Mouse (Mus musculus) midbrain, embryonic 14.5 days (tissue): Measurements from ENCODE around the gene Hist1h2ak. TPM values are rescaled to one million over a fixed set of nuclear protein-coding genes. Genes with fewer than 3 reads are reported as not detected.
A peak's percentile ranks its signal among the peaks of the same experiment; 100 is the strongest.
"Not testable (repeated sequence)": the region's sequence is repeated elsewhere in the genome, so short reads cannot be mapped to it uniquely, and the experiment has no call there.

ENCODE experiments used
- ATAC-seq: fragments of 200-750 bp; cut with Nextera tagmentation; 2 replicates; pipeline ENCODE4 v1.8.0; 2017; ENCODE audit warnings: moderate number of reproducible peaks, moderate library complexity; ENCODE audit not compliant: low FRiP score, low TSS enrichment
- DNase-seq: peaks from one replicate; pipeline ENCODE4 v3.0.0-alpha.2; 2015
- H3K27ac ChIP-seq: fragments of 300-500 bp; sonication (generic); replicated peaks from 2 replicates; pipeline ENCODE4 v1.5.1; 2014; ENCODE audit warnings: mild to moderate bottlenecking, low read depth, low read length, moderate library complexity
- H3K27me3 ChIP-seq: fragments of 300-500 bp; sonication (generic); 2 replicates; pipeline ENCODE4 v1.6.1; 2014; ENCODE audit warnings: low read length, control low read depth, mixed read lengths; ENCODE audit not compliant: control insufficient read depth, insufficient read depth
- H3K36me3 ChIP-seq: fragments of 300-500 bp; sonication (generic); 2 replicates; pipeline ENCODE4 v1.6.1; 2014; ENCODE audit warnings: low read length, control low read depth; ENCODE audit not compliant: control insufficient read depth, insufficient read depth
- H3K4me1 ChIP-seq: fragments of 300-500 bp; sonication (generic); 2 replicates; pipeline ENCODE4 v1.6.1; 2014; ENCODE audit warnings: mild to moderate bottlenecking, antibody characterized with exemption, low read length, control low read depth; ENCODE audit not compliant: control insufficient read depth, insufficient read depth
- H3K4me2 ChIP-seq: fragments of 300-500 bp; sonication (generic); 2 replicates; pipeline ENCODE4 v1.6.1; 2014; ENCODE audit warnings: mild to moderate bottlenecking, low read length, moderate library complexity
- H3K4me3 ChIP-seq: fragments of 300-500 bp; sonication (generic); replicated peaks from 2 replicates; pipeline ENCODE4 v1.5.1; 2014; ENCODE audit warnings: low read depth, low read length
- H3K9ac ChIP-seq: fragments of 300-500 bp; sonication (generic); replicated peaks from 2 replicates; pipeline ENCODE4 v1.6.1; 2014; ENCODE audit warnings: mild to moderate bottlenecking, low read length, moderate library complexity
- H3K9me3 ChIP-seq: fragments of 300-500 bp; sonication (generic); 2 replicates; pipeline ENCODE4 v1.6.1; 2016; ENCODE audit warnings: low read length, control low read depth, mixed read lengths; ENCODE audit not compliant: control insufficient read depth
- WGBS: fragments of 180-500 bp; shearing (Covaris S2); extraction: QIAGEN DNeasy Blood & Tissue Kit; methylation state at CpG from one replicate; pipeline ENCODE4 v1.1.7; 2014; 5-methylcytosine and 5-hydroxymethylcytosine counted together
- polyA plus RNA-seq: library from polyadenylated mRNA; unstranded; fragments of >200 nt; fragmentation: Nextera tagmentation; extraction: Ambion mirVana; gene quantifications from 2 replicates; pipeline ENCODE4 v1.2.1, GENCODE M21; 2014

Gene Hist1h2ak
- polyA plus RNA-seq, 1 experiment from 2014 or later = 2.4 TPM

- H3K27ac ChIP-seq = peak overlapping the region; percentile 82
- WGBS = 0% methylated on average over 9 of the region's 38 CpGs
- H3K9me3 ChIP-seq, H3K27me3 ChIP-seq, H3K36me3 ChIP-seq: not testable (repeated sequence)
- H3K4me1 ChIP-seq = peaks cover 24% of the 10 kb centered on the region
- peak overlapping the region; percentile 89 for H3K4me2 ChIP-seq
- peak overlapping the region; percentile 42 for H3K4me3 ChIP-seq
- ATAC-seq = peak; percentile 32
- DNase-seq = peak; percentile 51
- peak overlapping the region; percentile 54 for H3K9ac ChIP-seq
These were observed 36.9 kb downstream of the Hist1h2ak start for GRCm38 (mm10) chr13:21716540-21717391.

GRCm38 (mm10) chr13:21715864-21716539 is 37.6 kb downstream of the Hist1h2ak start, which contains the start of the genes Hist1h2bl and Hist1h2ai:
Gene Hist1h2bl, minus strand, starts transcription at chr13:21716143.
Gene Hist1h2ai, plus strand, starts transcription at chr13:21716422.
- ATAC-seq = peak; percentile 94
- WGBS = under 1% methylated on average over 25 of the region's 50 CpGs

GRCm38 (mm10) chr13:21715131-21715863 is 38.3 kb downstream of the Hist1h2ak start:
- no peak for ATAC-seq
- Histone ChIP-seq H3K27me3 (no peaks in the 10 kb centered on the region), H3K4me3 (peak overlapping the region; percentile 42), H3K4me2 (peak overlapping the region; percentile 89), H3K9me3 (no peaks in the 10 kb centered on the region), H3K4me1 (peaks cover 24% of the 10 kb centered on the region), H3K36me3 (no peaks in the 10 kb centered on the region), H3K9ac (no peak overlapping the region; the same call in 1 of the 2 replicates), H3K27ac (peak overlapping the region; percentile 6; the same call in 1 of the 2 replicates)
- peak; percentile 40 for DNase-seq
- WGBS = under 1% methylated on average over 22 of the region's 22 CpGs

More at GRCm38 (mm10) chr13:21715864-21716539, 37.6 kb downstream of the Hist1h2ak start, which contains the start of the genes Hist1h2bl and Hist1h2ai:
- peak; percentile 96 for DNase-seq
- not testable (repeated sequence) for H3K36me3 ChIP-seq, H3K27me3 ChIP-seq, H3K9me3 ChIP-seq
- Histone ChIP-seq H3K4me3 (peak within 1 kb of the TSS; percentile 42), H3K9ac (peak within 1 kb of the TSS; percentile 54), H3K27ac (peak within 1 kb of the TSS; percentile 82), H3K4me2 (peak within 1 kb of the TSS; percentile 89), H3K4me1 (peaks cover 26% of the 10 kb centered on the region)

- DNase-seq (peak; percentile 85), ATAC-seq (no peak)
- no peaks in the 10 kb centered on the region for H3K9me3 ChIP-seq
- H3K9ac ChIP-seq = no peak overlapping the region; the same call in 1 of the 2 replicates
- peak overlapping the region; percentile 89 for H3K4me2 ChIP-seq
- 2% methylated on average over 7 of the region's 7 CpGs for WGBS
- no peaks in the 10 kb centered on the region for H3K36me3 ChIP-seq
- H3K4me3 ChIP-seq = peak overlapping the region; percentile 42
- no peak overlapping the region for H3K27ac ChIP-seq
- no peaks in the 10 kb centered on the region for H3K27me3 ChIP-seq
- H3K4me1 ChIP-seq = peaks cover 24% of the 10 kb centered on the region
These were observed 38.9 kb downstream of the Hist1h2ak start for GRCm38 (mm10) chr13:21714725-21715124.

- no peak for DNase-seq
- Histone ChIP-seq H3K4me3 (peak overlapping the region; percentile 51), H3K9ac (no peak overlapping the region; the same call in 1 of the 2 replicates), H3K27me3 (no peaks in the 10 kb centered on the region), H3K4me1 (peaks cover 11% of the 10 kb centered on the region), H3K9me3 (no peaks in the 10 kb centered on the region), H3K36me3 (no peaks in the 10 kb centered on the region), H3K4me2 (peak overlapping the region; percentile 72), H3K27ac (no peak overlapping the region)
- WGBS = 25% methylated on average over 4 of the region's 4 CpGs
- ATAC-seq = no peak
These were observed 41.9 kb downstream of the Hist1h2ak start for GRCm38 (mm10) chr13:21711698-21712097.

GRCm38 (mm10) chr13:21710821-21711525 is 42.7 kb downstream of the Hist1h2ak start:
- Histone ChIP-seq H3K36me3 (no peaks in the 10 kb centered on the region), H3K4me2 (peak overlapping the region; percentile 72), H3K27me3 (no peaks in the 10 kb centered on the region), H3K9ac (peak overlapping the region; percentile 29; the same call in 1 of the 2 replicates), H3K4me1 (peaks cover 11% of the 10 kb centered on the region), H3K4me3 (peak overlapping the region; percentile 51), H3K27ac (no peak overlapping the region), H3K9me3 (no peaks in the 10 kb centered on the region)
- DNase-seq (peak; percentile 89), ATAC-seq (peak; percentile 88)
- 2% methylated on average over 22 of the region's 22 CpGs for WGBS

DNA sequence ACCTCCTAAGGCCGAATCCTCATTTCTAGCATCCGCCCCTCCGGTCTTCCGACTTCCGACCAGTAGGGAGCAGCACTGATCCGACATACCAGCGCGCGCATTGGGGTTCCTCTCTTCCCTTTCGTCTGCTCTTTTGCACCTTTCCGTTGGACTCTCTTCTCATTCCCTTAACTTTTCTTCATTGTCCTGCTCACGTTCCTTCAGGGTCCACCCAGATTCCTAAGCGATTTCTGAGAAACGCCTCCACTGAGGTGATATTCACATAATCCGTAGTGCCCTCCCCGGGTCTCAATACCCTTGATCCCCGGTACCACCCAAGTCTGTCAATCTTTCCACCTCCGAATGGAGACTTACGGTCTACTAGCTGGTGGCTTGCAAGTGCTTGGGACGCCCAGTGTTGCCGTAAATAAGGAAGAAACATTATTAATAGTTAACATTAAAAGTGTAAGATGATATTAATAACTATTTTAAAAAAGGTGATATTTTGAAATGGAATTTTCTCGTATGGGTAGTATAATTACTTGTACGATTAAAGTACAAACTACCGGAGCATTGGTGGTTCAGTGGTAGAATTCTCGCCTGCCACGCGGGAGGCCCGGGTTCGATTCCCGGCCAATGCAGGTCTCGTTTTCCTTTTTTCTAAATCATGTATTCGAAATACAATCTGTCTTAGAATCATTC is 43.5 kb downstream of the Hist1h2ak start:
- under 1% methylated on average over 32 of the region's 32 CpGs for WGBS
- DNase-seq (peak; percentile 92), ATAC-seq (peak; percentile 87)
- H3K27ac ChIP-seq = peak overlapping the region; percentile 67
- no peaks in the 10 kb centered on the region for H3K9me3 ChIP-seq
- H3K4me1 ChIP-seq = peaks cover 8% of the 10 kb centered on the region
- no peaks in the 10 kb centered on the region for H3K27me3 ChIP-seq
- peak overlapping the region; percentile 24; the same call in 1 of the 2 replicates for H3K9ac ChIP-seq
- no peaks in the 10 kb centered on the region for H3K36me3 ChIP-seq
- peak overlapping the region; percentile 51 for H3K4me3 ChIP-seq
- H3K4me2 ChIP-seq = peak overlapping the region; percentile 72
